Mouse (Mus musculus) cerebellum, adult 8-10 months (tissue): Measurements from ENCODE around the gene Tmem107.

ENCODE experiments used
- DNase-seq: peaks from one replicate; pipeline ENCODE4 v3.0.0; 2022

Tmem107 gene

DNA sequence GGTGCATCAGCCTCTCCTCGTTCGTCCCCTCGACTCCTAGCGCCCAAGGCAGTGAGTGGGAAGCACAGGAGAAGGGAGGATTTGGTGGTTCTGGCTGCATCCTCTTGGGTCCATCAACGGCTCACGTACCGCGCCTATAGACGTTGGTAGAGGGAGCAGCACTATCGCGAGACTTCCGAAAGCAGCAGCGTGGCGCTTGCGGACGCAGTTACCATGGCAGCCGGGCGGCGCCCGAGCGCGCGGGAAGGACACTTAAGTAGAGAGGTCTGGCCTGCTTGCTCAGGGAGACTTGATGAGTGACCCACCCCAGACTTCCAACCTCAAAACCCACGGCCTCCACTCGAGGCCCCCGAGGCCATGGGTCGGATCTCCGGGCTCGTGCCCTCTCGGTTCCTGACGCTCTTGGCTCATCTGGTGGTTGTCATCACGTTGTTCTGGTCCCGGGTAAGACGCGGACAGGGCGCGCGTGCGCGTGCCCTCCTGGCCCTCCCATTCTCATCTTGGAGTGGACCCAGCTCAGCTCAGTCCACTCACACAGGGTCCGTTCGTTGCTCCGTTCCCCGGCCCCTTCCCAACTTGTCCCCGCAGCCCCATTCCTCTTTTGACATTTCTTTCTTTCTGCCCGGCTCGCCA is at the start of gene Tmem107:
Tmem107 (plus strand) TSS at position 217 of the 633 bp plus-strand sequence.
- DNase-seq = peak; percentile 93

DNA sequence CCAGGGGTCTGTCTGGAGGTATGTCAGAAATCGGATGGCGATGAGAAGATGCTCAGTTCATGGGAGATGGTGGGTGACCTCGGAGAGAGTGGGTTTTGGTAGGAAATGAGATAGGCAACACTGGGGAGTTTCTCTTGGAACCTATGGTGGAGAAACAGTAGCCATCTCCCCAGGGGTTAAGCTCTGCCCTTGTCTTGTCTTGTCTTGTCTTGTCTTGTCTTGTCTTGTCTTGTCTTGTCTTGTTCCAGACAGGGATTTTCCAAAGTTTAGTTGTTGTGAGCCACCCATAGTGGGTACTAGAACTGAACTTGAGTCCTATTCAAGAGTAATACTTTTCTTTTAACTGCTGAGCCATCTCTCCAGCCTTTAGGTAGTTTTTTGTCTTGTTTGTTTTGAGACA is 44.0 kb upstream of the Tmem107 start:
- no peak for DNase-seq

DNA sequence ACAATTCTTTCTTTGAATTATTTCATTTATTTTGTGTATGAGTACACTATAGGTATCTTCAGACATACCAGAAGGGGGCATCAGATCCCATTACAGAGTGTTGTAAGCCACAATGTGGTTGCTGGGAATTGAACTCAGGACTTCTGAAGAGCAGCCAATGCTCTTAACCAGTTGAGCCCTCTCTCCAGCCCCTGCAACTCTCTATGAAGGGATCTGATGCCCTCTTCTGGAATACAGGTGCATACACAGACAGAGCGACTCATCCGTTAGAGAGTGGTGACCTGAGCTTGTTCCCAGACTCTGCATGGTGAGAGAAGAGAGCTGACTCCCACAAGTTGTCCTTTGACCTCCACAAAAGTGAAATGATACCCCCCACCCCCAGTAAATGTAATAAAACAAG is 41.8 kb upstream of the Tmem107 start:
- DNase-seq = no peak

DNA sequence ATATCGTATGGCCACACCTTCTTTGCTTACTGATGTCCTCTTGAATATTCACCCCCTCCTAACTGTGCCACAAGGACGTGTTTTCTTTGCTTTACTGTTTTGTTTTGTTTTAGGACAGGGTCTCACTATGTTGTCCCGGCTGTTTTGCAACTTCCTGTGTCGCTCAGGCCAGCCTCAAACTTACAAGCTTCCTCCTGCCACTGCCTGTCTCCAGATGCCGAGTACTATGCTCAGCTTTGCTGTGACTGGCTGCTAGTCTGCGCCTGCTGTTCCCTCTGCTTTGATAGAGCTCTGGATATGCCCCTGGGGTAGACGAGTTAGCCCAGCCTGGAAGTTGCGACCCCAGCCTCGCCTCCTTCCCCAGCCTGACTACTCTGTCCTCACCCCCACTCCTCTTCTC is 37.1 kb upstream of the Tmem107 start:
- no peak for DNase-seq

DNA sequence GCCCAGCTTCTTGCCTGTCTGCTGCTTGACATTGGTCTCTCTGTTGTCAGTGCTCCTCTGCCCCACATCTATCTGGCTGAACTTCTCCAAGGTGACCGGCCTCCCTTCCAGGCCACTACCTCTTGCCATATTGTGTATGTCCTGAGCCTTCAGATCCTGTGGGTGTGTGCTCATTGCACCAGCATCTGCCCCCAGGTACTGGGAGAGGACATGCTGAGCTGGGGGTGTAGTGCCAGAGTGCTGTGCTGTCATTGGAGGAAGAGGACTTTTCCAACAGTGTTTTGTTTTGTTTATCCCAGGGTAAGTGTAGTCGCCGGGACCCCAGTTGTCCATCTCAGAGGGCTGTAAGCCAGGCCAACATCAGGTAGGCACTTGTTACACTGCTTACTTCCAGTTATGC is 36.0 kb upstream of the Tmem107 start:
- DNase-seq = no peak

DNA sequence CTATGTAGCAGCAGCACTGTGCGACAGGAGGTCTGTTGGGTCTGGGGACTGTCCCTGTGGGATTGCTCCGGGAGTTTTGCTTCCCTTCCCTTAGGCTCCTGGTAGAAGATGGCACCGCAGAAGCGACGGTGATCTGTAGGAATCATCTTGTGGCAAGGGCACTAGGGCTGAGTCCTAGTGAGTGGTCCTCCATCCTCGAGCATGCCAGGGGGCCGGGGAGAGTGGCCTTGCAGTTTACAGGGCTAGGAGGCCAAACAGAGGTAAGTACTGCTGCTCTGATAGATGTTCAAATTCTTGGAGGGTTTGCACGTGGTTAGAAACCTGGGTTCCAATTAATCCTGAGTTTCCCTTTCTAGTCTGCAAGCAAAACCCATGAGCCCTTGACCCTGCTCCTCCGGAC is 35.2 kb upstream of the Tmem107 start:
- DNase-seq = no peak

DNA sequence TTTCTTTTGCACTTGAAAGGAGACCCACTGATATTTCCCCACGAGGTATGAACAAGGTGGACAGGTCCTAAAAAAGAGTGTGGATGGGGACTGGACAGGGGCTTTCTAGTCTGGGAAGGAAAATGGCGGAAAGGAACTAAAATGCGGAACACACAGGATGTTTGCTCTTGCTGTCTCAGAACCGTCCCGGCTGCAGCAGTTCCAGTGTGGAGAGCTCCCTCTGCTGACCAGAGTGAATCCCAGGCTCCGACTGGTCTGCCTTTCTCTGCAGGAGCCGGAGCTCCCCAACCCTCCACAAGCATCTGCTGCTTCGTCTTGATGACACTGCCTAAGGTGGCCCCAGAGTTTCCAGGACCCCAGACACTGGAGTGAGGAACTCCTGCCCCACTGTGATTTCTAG is 34.8 kb upstream of the Tmem107 start:
- peak; percentile 87 for DNase-seq

DNA sequence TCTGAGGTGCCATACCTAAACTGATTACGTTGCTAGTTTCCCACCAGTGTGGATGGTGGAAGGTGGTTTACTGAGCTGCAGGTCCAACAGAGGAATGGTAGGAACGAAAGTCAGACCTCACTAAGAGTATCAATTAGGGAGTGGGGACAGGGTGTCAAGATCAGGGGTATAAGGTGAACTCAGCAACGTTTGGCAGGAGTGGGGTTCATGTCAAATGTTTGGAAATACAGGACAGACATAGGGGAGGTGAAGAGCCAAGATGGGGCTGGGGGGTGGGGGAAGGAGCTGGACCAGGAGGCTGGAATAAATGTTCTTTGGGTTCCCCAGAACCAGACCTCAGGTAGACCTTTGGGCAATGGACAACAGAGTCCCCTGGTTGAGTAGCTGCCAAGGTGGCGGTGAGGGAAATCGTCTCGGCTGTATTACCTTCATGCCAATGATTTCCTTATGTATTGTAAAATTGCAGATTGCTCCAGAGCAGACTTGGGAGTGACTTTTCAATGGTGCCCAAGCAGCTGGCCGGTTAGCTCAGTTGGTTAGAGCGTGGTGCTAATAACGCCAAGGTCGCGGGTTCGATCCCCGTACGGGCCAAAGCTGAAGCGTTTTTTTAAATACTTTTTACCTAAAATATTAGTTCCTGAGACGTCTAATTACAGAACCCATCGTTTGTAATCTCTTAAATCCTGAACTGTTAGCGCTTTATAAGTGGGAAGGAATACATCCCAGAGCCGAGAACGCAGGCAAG is 33.9 kb upstream of the Tmem107 start:
- DNase-seq = peak; percentile 94

DNA sequence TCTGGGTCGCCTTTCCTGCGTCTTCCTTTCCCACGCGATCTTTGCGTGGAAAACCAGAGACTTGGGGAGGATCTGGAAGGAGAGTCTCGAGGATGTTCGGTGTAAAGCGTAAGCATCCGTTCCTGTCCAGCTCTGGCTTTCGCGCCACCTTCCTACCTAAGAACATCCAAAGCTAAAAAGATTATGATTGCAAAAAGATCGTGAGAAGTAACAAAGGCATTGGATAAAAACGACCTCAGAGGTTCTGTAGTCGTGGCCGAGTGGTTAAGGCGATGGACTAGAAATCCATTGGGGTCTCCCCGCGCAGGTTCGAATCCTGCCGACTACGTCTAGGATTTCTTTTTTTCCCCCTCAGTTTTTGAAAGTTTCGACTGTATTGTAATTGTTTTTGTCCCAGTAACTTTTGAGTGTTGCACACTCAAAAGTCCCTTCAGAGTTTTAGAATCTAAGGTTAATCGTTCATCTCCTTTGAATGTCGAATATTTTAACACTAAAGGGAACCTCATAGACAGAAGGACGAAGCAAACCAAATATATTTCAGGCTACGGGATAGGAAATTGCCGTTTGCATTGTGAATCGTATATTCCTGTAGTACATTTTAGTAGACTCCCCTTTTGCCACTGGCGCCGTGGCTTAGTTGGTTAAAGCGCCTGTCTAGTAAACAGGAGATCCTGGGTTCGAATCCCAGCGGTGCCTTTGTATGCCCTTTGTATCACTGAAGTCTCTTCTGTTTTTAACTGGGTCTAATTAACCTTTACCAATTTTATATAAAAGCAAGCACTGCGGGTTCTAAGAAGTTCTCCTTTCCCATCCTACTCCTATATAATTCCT is 33.2 kb upstream of the Tmem107 start:
- DNase-seq = peak; percentile 88

DNA sequence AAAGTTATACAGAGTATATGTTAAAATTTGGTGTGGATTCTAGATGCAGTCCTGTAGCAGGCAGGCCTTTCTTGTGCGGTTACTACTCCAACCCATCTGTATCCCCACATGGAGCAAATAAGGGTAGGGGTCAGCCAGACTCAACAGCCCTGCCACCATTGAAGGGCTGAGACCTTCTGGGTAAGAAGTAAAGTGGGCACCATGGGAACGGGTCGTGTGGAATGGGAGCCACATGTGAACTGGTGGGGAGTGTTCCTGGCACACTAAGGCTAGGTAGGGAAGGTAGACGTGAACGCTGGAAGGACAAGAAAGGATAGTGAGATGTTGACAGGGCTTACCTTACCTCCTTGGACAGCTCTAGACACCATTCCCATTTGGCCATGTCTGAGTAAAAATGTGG is 32.4 kb upstream of the Tmem107 start:
- no peak for DNase-seq

DNA sequence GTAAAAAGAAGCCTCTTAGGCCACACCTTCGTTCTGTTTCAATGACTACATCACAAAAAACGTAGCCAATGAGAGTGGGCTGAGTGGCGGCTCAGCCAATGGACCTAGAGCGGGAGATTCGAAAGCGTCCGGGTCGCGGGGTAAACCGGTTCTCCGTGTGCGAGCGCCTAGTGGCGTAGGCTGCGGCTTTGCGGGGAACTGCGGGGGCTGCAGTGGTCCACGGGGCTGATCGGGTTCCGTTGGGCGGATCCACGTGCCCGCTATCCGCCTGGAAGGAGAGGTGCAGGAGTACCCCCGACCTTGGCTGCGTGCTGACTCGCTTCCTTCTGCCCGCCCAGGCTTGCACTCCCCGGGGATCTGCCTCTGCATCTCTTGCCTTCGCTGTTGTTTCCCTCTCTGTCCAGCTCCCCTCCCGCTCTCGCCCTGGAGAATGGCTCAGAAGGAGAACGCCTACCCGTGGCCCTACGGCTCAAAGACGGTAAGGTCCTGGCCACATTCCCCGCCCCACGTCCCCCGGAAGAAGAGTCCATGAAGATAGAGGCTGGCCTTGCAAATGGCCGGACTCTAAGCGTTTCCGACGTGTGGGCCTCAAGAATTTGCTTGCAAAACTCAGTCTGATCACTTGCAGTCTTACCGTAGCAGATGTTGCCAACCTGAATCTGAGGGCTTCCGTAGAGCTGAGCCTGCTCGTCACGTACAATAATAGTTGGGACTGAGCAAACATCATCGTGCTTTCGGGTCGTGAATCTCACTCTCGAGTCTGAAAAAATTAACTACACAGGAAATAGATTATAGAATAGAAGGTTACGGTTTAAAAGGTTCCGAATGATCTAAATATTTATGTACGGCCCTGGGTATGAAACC is 24.8 kb upstream of the Tmem107 start, which contains the start of gene Aurkb:
Aurkb (plus strand) TSS at position 117 of the 864 bp plus-strand sequence.
- DNase-seq = peak; percentile 70

DNA sequence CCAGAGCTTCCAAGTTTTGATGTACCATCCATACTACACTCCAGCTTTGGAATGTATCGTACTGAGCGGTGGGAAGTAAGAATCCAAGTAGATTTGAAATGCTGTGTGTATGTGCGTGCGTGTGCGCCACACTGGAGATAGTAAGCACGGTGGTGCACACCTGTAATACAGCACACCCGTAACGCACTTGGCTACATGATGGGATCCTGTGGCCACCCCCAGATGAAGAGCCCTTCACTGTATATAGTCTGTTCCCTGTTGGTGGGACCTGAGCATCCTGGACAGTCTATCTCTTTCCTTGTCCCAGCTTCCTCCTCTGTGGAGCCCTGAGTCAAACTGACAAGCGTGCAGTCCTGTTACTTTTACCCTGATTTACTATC is 24.2 kb upstream of the Tmem107 start:
- DNase-seq = no peak

DNA sequence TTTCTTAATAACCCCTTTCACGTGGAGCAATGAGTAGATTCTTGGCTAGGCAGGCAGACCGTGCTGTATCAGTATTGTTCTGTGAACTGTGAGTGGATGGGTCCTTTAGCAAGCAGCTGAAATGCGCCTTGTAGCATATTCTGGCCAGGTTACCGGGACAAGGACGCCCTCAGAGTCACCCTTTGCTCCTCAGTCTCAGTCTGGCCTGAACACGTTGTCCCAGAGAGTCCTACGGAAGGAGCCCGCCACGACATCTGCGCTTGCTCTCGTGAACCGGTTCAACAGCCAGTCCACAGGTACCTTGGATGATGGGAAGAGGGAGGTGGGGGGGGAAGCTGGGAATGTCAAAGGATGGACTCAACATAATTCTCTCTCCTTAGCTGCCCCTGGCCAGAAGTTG is 23.0 kb upstream of the Tmem107 start:
- no peak for DNase-seq

DNA sequence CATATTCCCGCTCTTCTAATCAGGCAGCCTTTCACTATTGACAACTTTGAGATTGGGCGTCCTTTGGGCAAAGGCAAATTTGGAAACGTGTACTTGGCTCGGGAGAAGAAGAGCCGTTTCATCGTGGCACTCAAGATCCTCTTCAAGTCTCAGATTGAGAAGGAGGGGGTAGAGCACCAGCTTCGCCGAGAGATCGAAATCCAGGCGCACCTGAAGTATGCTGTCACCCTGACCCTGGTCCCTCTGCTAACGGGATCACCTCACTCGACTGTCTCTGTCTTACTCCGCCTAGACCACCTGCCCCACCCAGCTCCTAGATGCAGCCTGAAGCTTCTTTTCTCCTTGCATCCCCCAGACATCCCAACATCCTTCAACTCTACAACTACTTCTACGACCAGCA is 22.5 kb upstream of the Tmem107 start:
- no peak for DNase-seq

DNA sequence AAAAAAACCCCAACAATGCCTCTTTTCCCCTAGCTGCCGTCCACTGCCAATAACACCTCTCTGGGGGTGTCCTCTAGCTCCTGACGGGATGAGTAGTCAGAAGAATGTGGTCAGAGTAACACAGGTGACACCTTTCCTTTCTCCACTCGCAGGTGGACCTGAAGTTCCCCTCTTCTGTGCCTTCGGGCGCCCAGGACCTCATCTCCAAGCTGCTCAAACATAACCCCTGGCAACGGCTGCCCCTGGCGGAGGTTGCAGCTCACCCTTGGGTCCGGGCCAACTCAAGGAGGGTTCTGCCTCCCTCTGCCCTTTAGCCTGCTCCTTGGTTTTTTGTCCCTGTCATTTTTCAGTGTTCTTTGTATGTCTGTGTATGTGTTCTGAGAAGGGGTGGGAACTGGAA is 19.9 kb upstream of the Tmem107 start:
- no peak for DNase-seq

DNA sequence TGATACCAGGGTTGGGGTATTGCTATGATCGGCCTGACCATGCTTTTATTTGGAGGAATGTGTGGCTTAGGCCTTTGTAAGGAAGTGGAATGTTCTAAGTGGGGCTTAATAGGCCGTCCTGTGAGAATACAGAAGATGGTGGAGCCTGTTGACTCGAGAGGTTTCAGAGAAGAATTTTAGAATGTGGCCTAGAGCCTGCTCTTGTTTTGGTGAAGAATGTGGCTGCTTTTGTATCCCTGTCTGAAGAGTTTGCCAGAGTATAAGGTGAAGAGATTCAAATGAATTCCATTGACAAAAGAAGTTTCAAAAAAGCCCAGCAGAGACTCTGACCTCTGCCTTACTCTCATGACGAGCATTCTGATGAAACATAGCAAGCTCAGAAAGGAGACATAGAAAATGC is 18.8 kb upstream of the Tmem107 start:
- DNase-seq = no peak

DNA sequence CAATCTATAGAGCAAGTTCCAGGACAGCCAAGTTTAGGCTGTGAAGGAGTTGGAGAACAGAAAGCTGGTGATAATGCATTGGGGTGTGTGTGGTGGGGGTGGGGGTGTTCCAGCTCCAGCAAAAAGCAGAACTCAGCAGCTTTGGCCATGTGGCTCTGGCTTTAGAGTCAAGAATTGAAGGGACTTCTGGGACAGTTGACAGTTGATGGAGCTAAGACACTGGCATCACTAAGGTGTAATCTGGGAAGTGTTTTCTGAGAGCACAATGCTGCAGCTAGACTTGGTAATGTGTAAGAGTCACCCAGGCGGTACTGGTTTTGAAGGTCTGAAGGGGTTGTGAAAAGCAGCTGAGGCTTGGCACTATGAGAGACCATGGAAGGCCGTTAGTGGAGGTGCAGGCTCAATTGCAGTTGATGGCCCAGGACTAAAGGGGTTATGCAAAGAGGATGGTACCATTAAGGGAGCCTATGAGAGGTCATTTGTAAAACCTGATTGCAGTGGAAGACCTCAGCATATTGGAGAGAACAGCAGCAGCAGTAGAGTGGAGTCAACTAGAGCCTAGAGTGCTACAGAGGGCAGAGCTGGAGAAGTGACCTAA is 17.7 kb upstream of the Tmem107 start:
- no peak for DNase-seq

DNA sequence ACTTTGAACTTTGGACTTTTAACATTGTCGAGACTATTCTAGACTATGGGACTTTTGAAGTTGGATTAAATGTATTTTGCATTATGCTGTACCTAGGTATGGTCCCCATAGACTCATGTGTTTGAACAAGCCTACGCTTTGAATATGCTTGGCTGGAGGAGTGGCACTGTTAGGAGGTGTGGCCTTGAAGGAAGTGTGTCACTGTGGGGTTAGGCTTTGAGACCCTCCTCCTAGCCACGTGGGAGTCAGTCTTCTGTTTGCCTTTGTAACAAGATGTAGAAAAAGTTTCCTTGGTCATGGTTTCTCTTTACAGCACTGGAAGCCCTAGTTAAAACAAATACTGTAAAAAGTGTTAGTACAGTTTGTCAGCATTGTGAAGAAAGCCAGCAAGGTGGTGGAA is 16.8 kb upstream of the Tmem107 start:
- no peak for DNase-seq

DNA sequence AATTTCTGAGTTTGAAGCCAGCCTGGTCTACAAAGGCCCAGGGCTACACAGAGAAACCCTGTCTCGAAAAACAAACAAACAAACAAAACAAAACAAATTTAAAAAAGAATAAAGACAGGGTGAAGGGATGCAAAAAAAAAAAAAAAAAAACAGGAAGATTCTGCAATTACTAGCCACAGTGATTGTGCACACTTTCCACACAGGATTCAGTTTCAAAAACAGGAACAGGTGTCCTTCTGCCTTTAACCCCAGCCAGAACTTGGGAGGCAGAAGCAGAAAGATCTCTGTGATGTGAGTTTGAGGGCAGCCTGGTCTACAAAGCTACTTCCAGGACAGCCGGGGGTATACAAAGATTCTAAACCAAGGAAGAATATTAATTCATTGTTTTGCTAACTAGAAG is 12.3 kb upstream of the Tmem107 start:
- DNase-seq = no peak

DNA sequence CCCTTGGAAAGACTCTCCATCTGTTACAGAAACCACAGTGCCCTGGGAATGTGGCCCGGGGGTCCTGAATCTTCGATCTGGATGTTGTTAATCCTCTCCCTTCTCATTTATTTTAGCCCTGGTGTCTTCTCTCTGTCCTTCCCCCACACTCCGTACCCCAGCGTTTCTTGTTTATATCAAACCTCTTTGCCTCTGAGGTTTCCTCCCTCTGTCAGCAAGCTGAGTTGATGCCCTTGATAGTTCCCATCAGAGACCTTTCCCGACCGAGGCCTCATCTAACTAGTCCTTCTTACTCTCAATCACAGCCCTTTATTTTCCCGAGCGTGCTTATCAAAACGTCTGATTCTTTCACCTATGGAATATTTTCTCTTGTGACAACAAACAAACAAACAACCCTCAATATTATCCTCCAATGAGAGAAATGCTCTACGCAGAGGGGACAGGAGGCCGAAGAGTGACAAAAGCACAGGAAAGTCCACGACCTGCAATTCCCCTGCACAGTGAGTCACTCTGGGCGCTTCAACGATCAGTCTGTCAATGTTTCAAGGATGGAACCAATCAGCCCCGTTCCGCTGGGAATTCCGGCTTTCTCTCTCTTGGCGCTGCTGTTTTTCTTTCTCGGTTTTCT is 11.8 kb upstream of the Tmem107 start:
- no peak for DNase-seq

DNA sequence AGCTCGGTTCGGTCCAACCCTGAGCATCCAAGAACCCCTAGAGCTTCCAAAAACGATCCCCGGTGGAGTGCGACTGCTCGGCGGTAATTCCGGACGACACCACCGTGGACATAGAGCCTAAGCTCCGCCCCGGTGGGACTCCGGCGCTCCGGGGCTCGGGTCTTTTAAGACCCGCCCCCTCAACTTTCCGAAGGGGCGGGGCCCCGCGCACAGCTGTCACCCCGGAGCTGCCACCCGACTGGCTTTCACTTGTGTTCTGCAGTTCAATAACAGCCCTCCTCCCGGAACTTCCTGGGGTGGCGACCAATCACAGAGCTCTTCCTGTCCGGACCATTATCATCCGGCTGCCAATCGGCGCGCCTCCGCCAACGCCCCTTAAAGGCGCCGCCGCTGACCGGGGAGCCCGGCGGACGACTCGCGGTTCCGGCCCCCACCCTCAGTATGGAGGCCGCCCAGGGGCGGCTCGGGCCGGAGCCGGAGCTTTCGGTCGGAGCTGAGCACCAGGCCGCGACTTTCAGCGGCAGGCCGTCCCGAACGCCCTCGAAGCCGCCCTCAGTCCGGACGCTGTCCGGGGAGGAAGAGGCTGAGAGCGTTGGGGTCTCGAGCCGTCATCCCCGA is 11.1 kb upstream of the Tmem107 start, which contains the start of gene Borcs6:
Borcs6 (plus strand) TSS at position 361 of the 618 bp plus-strand sequence.
- DNase-seq = peak; percentile 92
